Mouse (Mus musculus) heart, embryonic 11.5 days (tissue): ENCODE measurements around the gene Klk5. TPM values are rescaled to one million over a fixed set of nuclear protein-coding genes. Genes with fewer than 3 reads are reported as not detected.

Experiments
- ATAC-seq: fragments of 200-750 bp; cut with Nextera tagmentation; replicated peaks from 2 replicates; pipeline ENCODE4 v1.8.0; 2017; ENCODE audit warnings: moderate library complexity; ENCODE audit not compliant: insufficient number of reproducible peaks, low FRiP score, low TSS enrichment
- H3K27ac ChIP-seq: fragments of 300-500 bp; sonication (generic); 2 replicates; pipeline ENCODE4 v1.5.1; 2014; ENCODE audit warnings: mild to moderate bottlenecking, low read depth, low read length
- H3K27me3 ChIP-seq: fragments of 300-500 bp; sonication (generic); 2 replicates; pipeline ENCODE4 v1.6.1; 2014; ENCODE audit warnings: mild to moderate bottlenecking, low read length, mixed read lengths; ENCODE audit not compliant: control insufficient read depth, insufficient read depth
- H3K36me3 ChIP-seq: fragments of 300-500 bp; sonication (generic); 2 replicates; pipeline ENCODE4 v1.6.1; 2014; ENCODE audit warnings: mild to moderate bottlenecking, low read length, moderate library complexity, mixed read lengths; ENCODE audit not compliant: control insufficient read depth, insufficient read depth
- H3K4me1 ChIP-seq: fragments of 300-500 bp; sonication (generic); 2 replicates; pipeline ENCODE4 v1.6.1; 2014; ENCODE audit warnings: low read length; ENCODE audit not compliant: control insufficient read depth, insufficient read depth
- H3K4me2 ChIP-seq: fragments of 300-500 bp; sonication (generic); 2 replicates; pipeline ENCODE4 v1.6.1; 2014; ENCODE audit warnings: mild to moderate bottlenecking, moderate library complexity
- H3K4me3 ChIP-seq: fragments of 300-500 bp; sonication (generic); 2 replicates; pipeline ENCODE4 v1.5.1; 2014; ENCODE audit warnings: low read depth, low read length
- H3K9ac ChIP-seq: fragments of 300-500 bp; sonication (generic); 2 replicates; pipeline ENCODE4 v1.6.1; 2014; ENCODE audit warnings: mild to moderate bottlenecking, low read depth, low read length, moderate library complexity
- H3K9me3 ChIP-seq: fragments of 300-500 bp; sonication (generic); replicated peaks from 2 replicates; pipeline ENCODE4 v1.6.1; 2016; ENCODE audit warnings: low read length; ENCODE audit not compliant: control insufficient read depth
- WGBS: fragments of 180-500 bp; shearing (Covaris S2); extraction: QIAGEN DNeasy Blood & Tissue Kit; methylation state at CpG from one replicate; pipeline ENCODE4 v1.1.7; 2014; ENCODE audit not compliant: insufficient replicate concordance; 5-methylcytosine and 5-hydroxymethylcytosine counted together
- polyA plus RNA-seq: library from polyadenylated mRNA; unstranded; fragments of >200 nt; fragmentation: Nextera tagmentation; extraction: Ambion mirVana; gene quantifications from 2 replicates; pipeline ENCODE4 v1.2.1, GENCODE M21; 2014

The Klk5 gene
- not detected in 2 replicates for polyA plus RNA-seq

DNA sequence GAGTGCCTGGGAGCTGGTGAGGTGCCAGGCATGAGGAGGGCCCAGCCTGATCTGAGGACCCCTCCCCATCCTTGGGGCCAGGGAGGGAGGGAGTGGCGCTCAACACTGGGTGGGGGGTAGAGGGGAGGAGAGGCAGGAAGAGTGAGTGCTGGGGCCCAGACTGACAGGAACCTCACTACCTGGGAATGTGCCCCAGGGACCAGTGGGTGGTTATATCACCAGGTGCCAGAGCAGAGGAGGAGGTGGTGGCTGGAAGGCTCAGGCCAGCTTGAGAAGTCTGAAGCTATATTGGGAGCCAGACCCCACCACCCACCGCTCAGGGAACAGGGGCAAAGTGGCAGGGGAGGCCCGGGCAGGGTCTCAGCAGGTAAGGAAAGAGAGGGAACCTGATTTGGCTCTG lies at the start of gene Klk5:
Gene Klk5, plus strand, starts transcription at position 271 of the 400 bp plus-strand sequence.
- no peak for ATAC-seq
- Histone ChIP-seq H3K4me1 (no peaks in the 10 kb centered on the region), H3K9me3 (no peaks in the 10 kb centered on the region), H3K27me3 (no peaks in the 10 kb centered on the region), H3K36me3 (no peaks in the 10 kb centered on the region), H3K4me2 (no peak within 1 kb of the TSS), H3K4me3 (no peak within 1 kb of the TSS), H3K27ac (no peak within 1 kb of the TSS), H3K9ac (no peak within 1 kb of the TSS)
- WGBS = 55% methylated on average over 3 of the region's 3 CpGs

DNA sequence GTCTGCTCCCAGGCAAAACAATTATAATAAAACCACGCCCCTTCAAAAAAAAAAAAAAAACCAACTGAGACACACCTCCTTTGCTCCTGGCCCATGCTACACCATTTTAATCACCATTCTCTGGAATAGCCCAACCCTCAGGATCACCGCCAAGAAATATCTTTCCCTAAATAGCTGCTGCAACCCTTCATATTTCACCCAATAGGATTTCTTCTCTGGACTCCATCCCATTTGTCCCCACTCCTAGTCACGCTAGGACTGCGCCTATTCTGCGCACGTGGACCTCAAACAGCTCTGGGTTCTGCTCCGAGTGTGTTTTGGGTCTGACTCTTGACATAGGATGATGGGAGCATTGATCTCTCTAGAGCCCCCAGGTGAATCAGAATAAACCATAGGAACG lies 45.4 kb upstream of the Klk5 start:
- no peak overlapping the region for H3K9ac ChIP-seq
- H3K9me3 ChIP-seq = no peaks in the 10 kb centered on the region
- peak overlapping the region; percentile 81 for H3K4me2 ChIP-seq
- peaks cover 18% of the 10 kb centered on the region; the same call in 1 of the 2 replicates for H3K27me3 ChIP-seq
- 0 out of 2 replicates have a peak, but pooled peaks cover 3% of the 10 kb centered on the region for H3K4me1 ChIP-seq
- 11% methylated on average over 8 of the region's 8 CpGs for WGBS
- no peak for ATAC-seq
- H3K4me3 ChIP-seq = peak overlapping the region; percentile 52
- no peaks in the 10 kb centered on the region for H3K36me3 ChIP-seq
- no peak overlapping the region for H3K27ac ChIP-seq

DNA sequence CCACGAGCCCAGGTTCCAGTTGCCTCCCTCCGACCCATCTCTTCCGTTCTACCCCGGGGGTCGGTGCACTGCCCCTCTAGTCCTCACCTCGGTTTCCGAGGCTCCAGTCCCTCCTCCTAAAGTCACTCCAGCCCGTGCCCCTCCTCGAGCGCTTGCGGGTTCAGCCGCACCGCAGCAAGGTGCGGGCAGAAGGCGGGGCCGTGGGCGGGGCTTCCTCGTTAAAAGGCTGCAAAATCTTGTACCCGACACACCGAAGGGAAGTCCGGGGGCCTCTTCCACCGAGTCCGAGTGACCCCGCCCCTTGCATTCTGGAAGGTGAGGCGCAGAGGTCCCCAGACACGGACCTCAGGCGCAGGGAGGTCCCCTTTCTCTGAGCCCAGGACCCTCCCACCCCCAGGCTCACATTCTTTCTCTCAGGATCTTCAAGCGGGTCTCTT lies 44.4 kb upstream of the Klk5 start, which contains the start of gene Klk8:
Gene Klk8, plus strand, starts transcription at position 245 of the 437 bp plus-strand sequence.
- Histone ChIP-seq H3K9me3 (no peaks in the 10 kb centered on the region), H3K27me3 (peaks cover 18% of the 10 kb centered on the region; the same call in 1 of the 2 replicates), H3K4me1 (0 out of 2 replicates have a peak, but pooled peaks cover 3% of the 10 kb centered on the region), H3K36me3 (no peaks in the 10 kb centered on the region), H3K4me2 (peak within 1 kb of the TSS; percentile 81), H3K9ac (0 out of 2 replicates have a peak within 1 kb of the TSS, but pooled peaks have one; percentile 40), H3K4me3 (peak within 1 kb of the TSS; percentile 52), H3K27ac (no peak within 1 kb of the TSS)
- WGBS = under 1% methylated on average over 28 of the region's 28 CpGs
- ATAC-seq = 0 out of 2 replicates have a peak, but pooled peaks have one; percentile 32

DNA sequence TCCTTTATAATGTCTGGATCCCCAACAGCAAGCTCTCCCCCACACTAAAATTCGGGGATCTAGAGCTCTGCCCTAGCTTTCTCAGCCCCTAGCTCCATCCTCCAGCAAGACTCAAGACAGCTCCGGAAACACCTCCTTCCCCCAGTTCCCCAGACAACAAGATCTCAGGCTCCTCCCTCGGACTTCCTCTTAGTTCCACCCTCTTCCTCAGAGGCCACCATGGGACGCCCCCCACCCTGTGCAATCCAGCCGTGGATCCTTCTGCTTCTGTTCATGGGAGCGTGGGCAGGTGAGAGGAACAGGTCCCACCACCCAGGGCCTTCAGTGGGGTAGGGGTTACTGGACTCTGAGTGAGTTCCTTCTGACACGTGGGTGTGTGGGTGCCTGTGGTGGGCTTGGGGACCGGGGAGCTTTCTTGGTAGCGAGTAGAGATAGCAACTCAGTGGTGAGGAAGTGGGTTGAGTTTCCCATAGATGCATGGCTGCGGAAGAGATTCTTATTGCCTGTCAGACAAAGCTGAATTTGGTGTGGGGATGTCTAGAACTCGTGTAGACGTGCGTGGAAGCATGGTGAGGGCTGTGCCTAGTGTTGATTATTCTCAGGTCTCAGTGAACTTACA lies 43.8 kb upstream of the Klk5 start:
- no peaks in the 10 kb centered on the region for H3K36me3 ChIP-seq
- 0 out of 2 replicates have a peak, but pooled peaks have one; percentile 31 for ATAC-seq
- H3K27ac ChIP-seq = no peak overlapping the region
- H3K4me1 ChIP-seq = 0 out of 2 replicates have a peak, but pooled peaks cover 3% of the 10 kb centered on the region
- H3K4me3 ChIP-seq = peak overlapping the region; percentile 52
- H3K4me2 ChIP-seq = peak overlapping the region; percentile 81
- no peak overlapping the region for H3K9ac ChIP-seq
- H3K9me3 ChIP-seq = no peaks in the 10 kb centered on the region
- 37% methylated on average over 13 of the region's 13 CpGs for WGBS
- peaks cover 18% of the 10 kb centered on the region; the same call in 1 of the 2 replicates for H3K27me3 ChIP-seq

DNA sequence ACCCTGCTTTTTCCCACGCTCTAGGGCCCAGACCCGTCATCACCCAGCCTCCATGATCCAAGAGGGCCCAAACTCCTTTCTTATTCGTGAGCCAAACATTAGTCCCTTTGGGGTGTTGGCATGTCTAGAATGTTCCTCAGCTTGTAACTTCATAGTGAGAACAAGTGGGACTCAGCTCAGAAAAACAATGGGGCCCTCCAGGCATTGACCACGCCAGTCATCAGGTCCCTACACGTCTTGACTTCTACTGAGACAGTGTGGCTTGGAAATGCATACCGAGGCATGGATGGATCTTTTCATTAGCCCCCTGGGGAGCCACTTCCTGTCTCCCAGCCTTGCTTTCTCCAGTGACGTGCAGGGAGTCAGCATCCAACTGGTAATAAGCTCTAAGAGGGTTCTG lies 41.9 kb upstream of the Klk5 start:
- Histone ChIP-seq H3K9ac (no peak overlapping the region), H3K4me1 (0 out of 2 replicates have a peak, but pooled peaks cover 3% of the 10 kb centered on the region), H3K9me3 (no peaks in the 10 kb centered on the region), H3K27me3 (peaks cover 11% of the 10 kb centered on the region; the same call in 1 of the 2 replicates), H3K4me2 (no peak overlapping the region), H3K4me3 (no peak overlapping the region), H3K36me3 (no peaks in the 10 kb centered on the region), H3K27ac (no peak overlapping the region)
- ATAC-seq = no peak
- WGBS = 71% methylated on average over 7 of the region's 7 CpGs

DNA sequence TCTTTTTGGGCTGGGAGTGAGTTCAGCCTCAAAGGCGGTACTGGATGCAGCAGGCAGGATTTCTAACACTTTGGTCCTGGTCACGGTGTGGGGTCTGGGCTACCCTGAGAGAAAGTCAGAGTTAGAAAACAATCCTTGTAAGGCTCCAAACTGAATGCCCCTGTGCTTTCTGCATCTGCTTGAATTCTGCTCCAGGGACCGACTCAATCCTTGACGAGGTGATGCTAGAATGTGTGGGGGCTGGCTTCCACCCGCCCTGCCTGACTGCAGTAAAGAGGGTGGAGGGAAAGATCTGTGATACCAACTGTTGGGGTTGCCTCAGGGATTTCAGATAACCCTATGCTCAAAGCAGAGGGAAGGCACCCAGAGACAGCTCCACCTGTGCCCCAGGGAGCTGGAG lies 30.8 kb upstream of the Klk5 start, which contains the start of gene Klk7:
Gene Klk7, plus strand, starts transcription at position 301 of the 400 bp plus-strand sequence.
- H3K9me3 ChIP-seq = no peaks in the 10 kb centered on the region
- H3K4me3 ChIP-seq = no peak within 1 kb of the TSS
- H3K27ac ChIP-seq = no peak within 1 kb of the TSS
- H3K4me2 ChIP-seq = no peak within 1 kb of the TSS
- no peaks in the 10 kb centered on the region for H3K36me3 ChIP-seq
- no peak for ATAC-seq
- H3K9ac ChIP-seq = no peak within 1 kb of the TSS
- WGBS = 43% methylated on average over 5 of the region's 5 CpGs
- no peaks in the 10 kb centered on the region for H3K4me1 ChIP-seq
- H3K27me3 ChIP-seq = peaks cover 2% of the 10 kb centered on the region; the same call in 1 of the 2 replicates

DNA sequence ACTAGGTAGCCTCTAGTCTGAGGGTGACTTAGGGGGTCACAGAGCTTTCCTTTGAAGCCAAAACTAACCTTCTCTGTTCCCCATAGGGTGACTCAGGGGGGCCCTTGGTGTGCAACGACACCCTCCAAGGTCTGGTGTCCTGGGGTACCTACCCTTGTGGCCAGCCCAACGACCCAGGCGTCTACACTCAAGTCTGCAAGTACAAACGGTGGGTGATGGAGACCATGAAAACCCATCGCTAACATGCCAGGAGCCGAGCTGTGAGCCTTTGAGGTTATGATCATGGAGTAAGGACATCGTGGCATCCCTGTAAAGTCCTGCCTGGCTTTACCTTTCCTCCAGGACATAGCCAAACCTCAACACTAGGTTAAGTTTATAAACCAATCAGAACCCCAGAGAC lies 26.6 kb upstream of the Klk5 start:
- no peak for ATAC-seq
- Histone ChIP-seq H3K27ac (no peak overlapping the region), H3K36me3 (no peaks in the 10 kb centered on the region), H3K27me3 (peaks cover 2% of the 10 kb centered on the region; the same call in 1 of the 2 replicates), H3K9me3 (no peaks in the 10 kb centered on the region), H3K4me3 (no peak overlapping the region), H3K4me2 (no peak overlapping the region), H3K4me1 (no peaks in the 10 kb centered on the region), H3K9ac (no peak overlapping the region)
- 83% methylated on average over 7 of the region's 7 CpGs for WGBS

DNA sequence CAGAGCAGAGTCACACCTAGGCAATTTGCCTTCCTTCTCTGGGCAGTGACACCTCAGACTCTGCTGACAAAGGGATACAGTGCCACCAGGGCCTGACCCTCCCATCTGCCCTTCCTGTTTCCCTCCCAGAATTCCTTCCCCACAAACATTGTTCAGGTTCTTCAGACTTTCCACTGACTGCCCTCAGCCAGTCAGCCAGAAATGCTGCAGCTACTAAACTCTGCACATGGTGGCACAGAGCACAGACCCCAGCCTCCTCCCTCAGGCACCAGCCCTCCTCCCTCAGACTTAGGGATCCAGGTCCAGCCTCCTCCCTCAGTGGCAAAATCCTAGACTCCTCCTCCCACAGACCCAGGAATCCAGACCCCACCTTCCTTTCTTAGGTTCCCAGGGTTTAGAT lies 25.0 kb upstream of the Klk5 start:
- Histone ChIP-seq H3K4me2 (no peak overlapping the region), H3K9me3 (no peaks in the 10 kb centered on the region), H3K36me3 (no peaks in the 10 kb centered on the region), H3K27ac (no peak overlapping the region), H3K9ac (no peak overlapping the region), H3K4me3 (no peak overlapping the region), H3K4me1 (no peaks in the 10 kb centered on the region), H3K27me3 (no peaks in the 10 kb centered on the region)
- no peak for ATAC-seq
